In the genomic region with DNA sequence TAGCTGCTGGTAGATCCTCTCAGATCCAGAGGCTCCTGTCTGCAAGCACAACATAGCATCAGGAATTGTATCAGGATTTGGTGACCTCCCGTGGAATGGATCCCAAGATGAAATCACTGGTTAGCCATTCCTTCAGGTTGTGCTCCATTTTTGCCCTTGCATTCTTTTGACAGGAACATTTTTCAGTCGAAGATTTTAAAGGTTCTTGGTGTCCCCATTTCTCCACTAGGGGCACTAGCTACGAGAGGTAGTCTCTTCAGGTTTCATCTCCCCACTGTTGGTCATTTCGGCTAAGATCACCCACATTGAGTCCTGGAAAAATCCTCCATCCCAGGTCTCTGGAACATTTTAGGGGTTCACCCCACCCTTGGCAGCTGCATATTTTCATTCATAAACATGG, we compare ENCODE assay signal across 16 mouse cellular contexts. TPM values are rescaled to one million over a fixed set of nuclear protein-coding genes. Genes with fewer than 3 reads are reported as not detected.
DNase-seq lines count a peak whose midpoint lies in the region; ATAC-seq and TF ChIP-seq lines count a peak whose summit lies in the region.
"Had no signal": no experiment of that assay in that cellular context is flagged by ENCODE, and none has a peak within 500 bp of the region (broad histone marks: within the 10 kb centered on the region; RNA-seq: fewer than 3 reads in every experiment).

No protein-coding gene starts in this region.

- peak; percentile 47; the same call in 1 of the 2 replicates for TF ChIP-seq CTCF in liver, embryonic 14.5 days (IDR thresholded peaks at IDR 0.05; ENCODE audit: low read depth)

- no peaks in the 10 kb centered on the region for H3K27me3 ChIP-seq in embryonic facial prominence, embryonic 11.5 days (ENCODE audit: control insufficient read depth, insufficient read depth, low read length)
- no peaks in the 10 kb centered on the region for H3K27me3 ChIP-seq in embryonic facial prominence, embryonic 10.5 days (replicated peaks; ENCODE audit: low read depth, poor library complexity, severe bottlenecking)
- no peaks in the 10 kb centered on the region for H3K27me3 ChIP-seq in liver, embryonic 14.5 days (ENCODE audit: control insufficient read depth, insufficient read depth, low read length)
- no peaks in the 10 kb centered on the region for H3K27me3 ChIP-seq in liver, embryonic 12.5 days (replicated peaks)

- no peak for TF ChIP-seq EP300 in liver, embryonic 14.5 days (IDR thresholded peaks at IDR 0.05; ENCODE audit: low read depth)

- H3K27ac ChIP-seq in embryonic facial prominence, embryonic 11.5 days (replicated peaks; ENCODE audit: low read depth, low read length), result no peak overlapping the region
- H3K27ac ChIP-seq in embryonic facial prominence, embryonic 10.5 days (replicated peaks), result no peak overlapping the region
- H3K27ac ChIP-seq in liver, embryonic 14.5 days, result no peak overlapping the region
- H3K27ac ChIP-seq in liver, embryonic 12.5 days, result no peak overlapping the region
- H3K27ac ChIP-seq in ES-E14 (ENCODE audit: insufficient read depth, low read depth, low read length, poor library complexity, severe bottlenecking), result no peak overlapping the region
- H3K27ac ChIP-seq: forebrain, embryonic 10.5 days had no signal

- no peak overlapping the region for H3K4me3 ChIP-seq in embryonic facial prominence, embryonic 11.5 days (ENCODE audit: low read depth, low read length)
- no peak overlapping the region for H3K4me3 ChIP-seq in embryonic facial prominence, embryonic 10.5 days
- H3K4me3 ChIP-seq in liver, embryonic 14.5 days (ENCODE audit: insufficient read depth in 1 of 2, low read depth in 2 of 2, low read length in 2 of 2), result no peak overlapping the region
- H3K4me3 ChIP-seq in liver, embryonic 12.5 days, result no peak overlapping the region
- H3K4me3 ChIP-seq in ES-E14 (ENCODE audit: insufficient read depth in 1 of 2, low read depth in 1 of 2, low read length in 2 of 2, poor library complexity in 1 of 2, severe bottlenecking in 1 of 2), result no peak overlapping the region
- H3K4me3 ChIP-seq: forebrain, embryonic 10.5 days had no signal

- WGBS in embryonic facial prominence, embryonic 11.5 days, result 85% methylated on average over 4 of the region's 4 CpGs
- WGBS in embryonic facial prominence, embryonic 10.5 days, result 89% methylated on average over 4 of the region's 4 CpGs
- WGBS in liver, embryonic 14.5 days (ENCODE audit: insufficient replicate concordance), result 70% methylated on average over 4 of the region's 4 CpGs
- 77% methylated on average over 4 of the region's 4 CpGs for WGBS in liver, embryonic 12.5 days (ENCODE audit: insufficient replicate concordance)

- peak; percentile 8 for DNase-seq in embryonic facial prominence, embryonic 11.5 days (ENCODE audit: low spot score)
- DNase-seq in embryonic facial prominence, embryonic 10.5 days (ENCODE audit: low spot score), result no peak
- no peak for DNase-seq in liver, embryonic 14.5 days (ENCODE audit: low read depth in 3 of 3, low spot score in 3 of 3)
- peak; percentile 30 for DNase-seq in ES-E14 (ENCODE audit: low read depth, low spot score)
- DNase-seq in cerebellum, adult 18-20 months, result no peak
- DNase-seq in left cerebral cortex, adult 18-20 months (ENCODE audit: low spot score in 2 of 2), result no peak
- DNase-seq: adrenal gland, postnatal 36 days; cerebellum, postnatal 36 days; gastrocnemius, postnatal 14 days; heart, postnatal 10 days; kidney, postnatal 10 days; lung, adult 2 months had no signal

- H3K4me2 ChIP-seq in embryonic facial prominence, embryonic 11.5 days (ENCODE audit: low read depth, low read length), result no peak overlapping the region
- no peak overlapping the region for H3K4me2 ChIP-seq in liver, embryonic 14.5 days (ENCODE audit: low read depth)
- no peak overlapping the region for H3K4me2 ChIP-seq in liver, embryonic 12.5 days

- no peaks in the 10 kb centered on the region for H3K4me1 ChIP-seq in embryonic facial prominence, embryonic 11.5 days (ENCODE audit: control insufficient read depth, insufficient read depth, low read length)
- no peaks in the 10 kb centered on the region for H3K4me1 ChIP-seq in embryonic facial prominence, embryonic 10.5 days
- no peaks in the 10 kb centered on the region for H3K4me1 ChIP-seq in liver, embryonic 14.5 days (replicated peaks; ENCODE audit: control insufficient read depth in 2 of 2, insufficient read depth in 2 of 2, low read length in 1 of 2)
- H3K4me1 ChIP-seq in liver, embryonic 12.5 days, result no peaks in the 10 kb centered on the region
- peaks cover 2 to 4% of the 10 kb centered on the region in 2 experiments; a peak in 2 of 4 replicates for H3K4me1 ChIP-seq in ES-E14 (ENCODE audit: control insufficient read depth in 2 of 2, insufficient read depth in 2 of 2, low read length in 2 of 2, poor library complexity in 1 of 2)
- H3K4me1 ChIP-seq: forebrain, embryonic 10.5 days had no signal

- ATAC-seq in embryonic facial prominence, embryonic 11.5 days (replicated peaks; ENCODE audit: insufficient number of reproducible peaks, low FRiP score, low TSS enrichment, low read depth), result no peak
- no peak for ATAC-seq in liver, embryonic 14.5 days (ENCODE audit: insufficient read depth)
- no peak for ATAC-seq in liver, embryonic 12.5 days
- peak; percentile 44; the same call in 1 of the 2 replicates for ATAC-seq in megakaryocyte-erythroid progenitor cell, adult 5-6 weeks (replicated peaks; ENCODE audit: low FRiP score, low TSS enrichment, poor library complexity, severe bottlenecking)

- in situ Hi-C loops in ES-E14 (cut with MboI; ENCODE audit: low sequenced_read_pairs in 2 of 2, unreplicated experiment in 2 of 2), result no loop called here

- no peak overlapping the region for H3K9ac ChIP-seq in embryonic facial prominence, embryonic 11.5 days (replicated peaks; ENCODE audit: low read length)
- no peak overlapping the region for H3K9ac ChIP-seq in liver, embryonic 14.5 days (replicated peaks)
- no peak overlapping the region for H3K9ac ChIP-seq in liver, embryonic 12.5 days
- H3K9ac ChIP-seq in ES-E14 (ENCODE audit: insufficient read depth, low read depth, low read length, poor library complexity, severe bottlenecking), result no peak overlapping the region

- H3K9me3 ChIP-seq in embryonic facial prominence, embryonic 11.5 days (replicated peaks; ENCODE audit: control insufficient read depth, low read length), result no peaks in the 10 kb centered on the region
- H3K9me3 ChIP-seq in embryonic facial prominence, embryonic 10.5 days, result no peaks in the 10 kb centered on the region
- H3K9me3 ChIP-seq in liver, embryonic 14.5 days (ENCODE audit: control insufficient read depth, low read length), result no peaks in the 10 kb centered on the region
- H3K9me3 ChIP-seq in liver, embryonic 12.5 days (replicated peaks), result no peaks in the 10 kb centered on the region
- no peaks in the 10 kb centered on the region for H3K9me3 ChIP-seq in ES-E14 (ENCODE audit: control insufficient read depth, insufficient read depth, low read depth, low read length)
- H3K9me3 ChIP-seq: forebrain, embryonic 10.5 days had no signal

- no peaks in the 10 kb centered on the region for H3K36me3 ChIP-seq in embryonic facial prominence, embryonic 11.5 days (replicated peaks; ENCODE audit: control insufficient read depth, insufficient read depth, low read depth, low read length)
- peaks cover 82% of the 10 kb centered on the region for H3K36me3 ChIP-seq in embryonic facial prominence, embryonic 10.5 days (replicated peaks)
- peaks cover 18% of the 10 kb centered on the region for H3K36me3 ChIP-seq in liver, embryonic 14.5 days (replicated peaks; ENCODE audit: control insufficient read depth, insufficient read depth, low read depth)
- peaks cover 61% of the 10 kb centered on the region for H3K36me3 ChIP-seq in liver, embryonic 12.5 days
- peaks cover 5% of the 10 kb centered on the region for H3K36me3 ChIP-seq in ES-E14 (ENCODE audit: control insufficient read depth, insufficient read depth, low read length, poor library complexity, severe bottlenecking)

TF ChIP-seq in ES-E14, 5 proteins besides CTCF, POLR2A, EP300 and RAD21:
- TF ChIP-seq ZNF384 (IDR thresholded peaks at IDR 0.05; ENCODE audit: low read depth, low read length), result no peak
- TF ChIP-seq ZC3H11A (IDR thresholded peaks at IDR 0.05; ENCODE audit: borderline replicate concordance, low read depth, low read length), result no peak
- TF ChIP-seq MAFK (IDR thresholded peaks at IDR 0.05; ENCODE audit: insufficient read depth, low read depth, low read length), result no peak
- no peak for TF ChIP-seq CHD2 (IDR thresholded peaks at IDR 0.05; ENCODE audit: low read depth, low read length)
- TF ChIP-seq HCFC1 (IDR thresholded peaks at IDR 0.05; ENCODE audit: borderline replicate concordance, insufficient read depth, low read length), result no peak

RNA-seq across cellular contexts. Expression of gene Tpp2, which starts 33.3 kb away (rescaled TPM):
- polyA plus RNA-seq in embryonic facial prominence, embryonic 11.5 days (2014; fragmentation: Nextera tagmentation; extraction: Ambion mirVana), result 69.5 and 77.1 TPM in 2 replicates
- polyA plus RNA-seq in embryonic facial prominence, embryonic 10.5 days (2016; fragmentation: Nextera tagmentation; extraction: Ambion mirVana), result 78.5 and 78.8 TPM in 2 replicates
- 5.6 and 10.0 TPM in 2 replicates for polyA plus RNA-seq in liver, embryonic 14.5 days (2012; rRNA removed)
- polyA plus RNA-seq in liver, embryonic 14.5 days (2014; fragmentation: Nextera tagmentation; extraction: Ambion mirVana), result 21.2 and 24.7 TPM in 2 replicates
- 43.7 and 44.9 TPM in 2 replicates for polyA plus RNA-seq in liver, embryonic 12.5 days (2016; fragmentation: Nextera tagmentation; extraction: Ambion mirVana)
- total RNA-seq in ES-E14 (2012; rRNA removed), result 39.0 and 59.6 TPM in 2 replicates
- 73.5 and 86.8 TPM in 2 replicates for total RNA-seq in megakaryocyte-erythroid progenitor cell, adult 5-6 weeks (2014; fragmentation: Nextera tagmentation)
- total RNA-seq in megakaryocyte-erythroid progenitor cell, adult 5-6 weeks (2017), result 127 and 129 TPM in 2 replicates
- 10 to 100 TPM; 44.4 to 46.8 TPM for total RNA-seq in left cerebral cortex, adult 18-20 months (2021)

RNA-seq across cellular contexts. Expression of gene Mettl21c, which starts 53.1 kb away (rescaled TPM):
- 0.95 and 1.1 TPM in 2 replicates for polyA plus RNA-seq in embryonic facial prominence, embryonic 11.5 days (2014; fragmentation: Nextera tagmentation; extraction: Ambion mirVana)
- polyA plus RNA-seq in embryonic facial prominence, embryonic 10.5 days (2016; fragmentation: Nextera tagmentation; extraction: Ambion mirVana), result 0.61 and 0.75 TPM in 2 replicates
- polyA plus RNA-seq in liver, embryonic 14.5 days (2012; rRNA removed), result 0.02 TPM in 1 of 2 replicates, not detected in the other
- polyA plus RNA-seq in liver, embryonic 14.5 days (2014; fragmentation: Nextera tagmentation; extraction: Ambion mirVana), result 0.04 TPM in 1 of 2 replicates, not detected in the other
- 0.12 and 0.29 TPM in 2 replicates for polyA plus RNA-seq in liver, embryonic 12.5 days (2016; fragmentation: Nextera tagmentation; extraction: Ambion mirVana)
- 0.45 and 0.48 TPM in 2 replicates for total RNA-seq in ES-E14 (2012; rRNA removed)
- total RNA-seq in megakaryocyte-erythroid progenitor cell, adult 5-6 weeks (2014; fragmentation: Nextera tagmentation), result not detected in 2 replicates
- total RNA-seq in megakaryocyte-erythroid progenitor cell, adult 5-6 weeks (2017), result 0.66 TPM in 1 of 2 replicates, not detected in the other
- total RNA-seq in left cerebral cortex, adult 18-20 months (2021), result not detected
- total RNA-seq: adrenal gland, postnatal 36 days; heart, postnatal 10 days; left cerebral cortex, postnatal 25 days had no signal
- polyA plus RNA-seq: lung, adult 2 months had no signal

Comparison
In these comparisons a context has a peak if more than half of its experiments do, and no peak if none do; other contexts are left out.
1. DNase-seq: peak in embryonic facial prominence, embryonic 11.5 days (single experiment) and ES-E14 (single experiment); none in embryonic facial prominence, embryonic 10.5 days (single experiment), liver, embryonic 14.5 days (0 of 3), cerebellum, adult 18-20 months (0 of 2) and left cerebral cortex, adult 18-20 months (0 of 2).